Comparison of ENCODE assay signal across 22 mouse cellular contexts in genomic region chr1:89513616-89514283, GRCm38 (mm10). TPM values are rescaled to one million over a fixed set of nuclear protein-coding genes. Genes with fewer than 3 reads are reported as not detected.
A peak's percentile ranks its signal among the peaks of the same experiment; 100 is the strongest.
DNase-seq lines count a peak whose midpoint lies in the region; ATAC-seq and TF ChIP-seq lines count a peak whose summit lies in the region.
"Had no signal": no experiment of that assay in that cellular context is flagged by ENCODE, and none has a peak within 500 bp of the region (broad histone marks: within the 10 kb centered on the region; RNA-seq: fewer than 3 reads in every experiment).

No protein-coding gene starts in this region.

- H3K27me3 ChIP-seq in lung, postnatal 0 days (replicated peaks; ENCODE audit: insufficient read depth, low read length) = no peaks in the 10 kb centered on the region
- no peaks in the 10 kb centered on the region for H3K27me3 ChIP-seq in ES-Bruce4 (ENCODE audit: control insufficient read depth, insufficient read depth, low read length, poor library complexity, severe bottlenecking)
- H3K27me3 ChIP-seq in limb, embryonic 14.5 days (ENCODE audit: control insufficient read depth, insufficient read depth, low read length) = no peaks in the 10 kb centered on the region
- no peaks in the 10 kb centered on the region for H3K27me3 ChIP-seq in thymus, adult 2 months (ENCODE audit: control insufficient read depth, insufficient read depth, low read length)
- peaks cover 6% of the 10 kb centered on the region; the same call in 1 of the 2 replicates for H3K27me3 ChIP-seq in forebrain, embryonic 16.5 days (replicated peaks; ENCODE audit: control insufficient read depth, insufficient read depth, low read length)

- H3K4me3 ChIP-seq in lung, postnatal 0 days (ENCODE audit: low read depth, low read length) = no peak overlapping the region
- H3K4me3 ChIP-seq in ES-Bruce4 (ENCODE audit: low read depth, low read length) = no peak overlapping the region
- no peak overlapping the region for H3K4me3 ChIP-seq in limb, embryonic 14.5 days (replicated peaks; ENCODE audit: low read length)
- H3K4me3 ChIP-seq in thymus, adult 2 months (ENCODE audit: control insufficient read depth, insufficient read depth, low read length) = no peak overlapping the region
- H3K4me3 ChIP-seq in forebrain, embryonic 16.5 days (replicated peaks; ENCODE audit: low read length) = no peak overlapping the region
- H3K4me3 ChIP-seq: forebrain, embryonic 10.5 days; heart, adult 2 months had no signal

- peaks cover 6% of the 10 kb centered on the region for H3K4me1 ChIP-seq in lung, postnatal 0 days (ENCODE audit: insufficient read depth, low read depth, low read length)
- H3K4me1 ChIP-seq in ES-Bruce4 (ENCODE audit: control insufficient read depth, insufficient read depth, low read length) = peaks cover 27% of the 10 kb centered on the region
- peaks cover 25% of the 10 kb centered on the region for H3K4me1 ChIP-seq in limb, embryonic 14.5 days (ENCODE audit: control insufficient read depth, insufficient read depth, low read length)
- no peaks in the 10 kb centered on the region for H3K4me1 ChIP-seq in thymus, adult 2 months (replicated peaks; ENCODE audit: control insufficient read depth, insufficient read depth, low read length)
- H3K4me1 ChIP-seq in forebrain, embryonic 16.5 days (replicated peaks; ENCODE audit: control insufficient read depth, insufficient read depth, low read length) = peaks cover 27% of the 10 kb centered on the region

- no peaks in the 10 kb centered on the region for H3K9me3 ChIP-seq in lung, postnatal 0 days (ENCODE audit: low read length)
- H3K9me3 ChIP-seq in ES-Bruce4 (replicated peaks; ENCODE audit: control insufficient read depth, insufficient read depth, low read length, poor library complexity, severe bottlenecking) = no peaks in the 10 kb centered on the region
- no peaks in the 10 kb centered on the region for H3K9me3 ChIP-seq in limb, embryonic 14.5 days (ENCODE audit: control insufficient read depth, low read length)
- no peaks in the 10 kb centered on the region for H3K9me3 ChIP-seq in forebrain, embryonic 16.5 days (ENCODE audit: control insufficient read depth, low read length)
- H3K9me3 ChIP-seq: forebrain, embryonic 10.5 days had no signal

- H3K36me3 ChIP-seq in lung, postnatal 0 days (ENCODE audit: insufficient read depth, low read length) = no peaks in the 10 kb centered on the region
- no peaks in the 10 kb centered on the region for H3K36me3 ChIP-seq in ES-Bruce4 (ENCODE audit: control insufficient read depth, insufficient read depth, low read length, poor library complexity, severe bottlenecking)
- 0 out of 2 replicates have a peak, but pooled peaks cover 4% of the 10 kb centered on the region for H3K36me3 ChIP-seq in limb, embryonic 14.5 days (ENCODE audit: control insufficient read depth, insufficient read depth, low read length)
- no peaks in the 10 kb centered on the region for H3K36me3 ChIP-seq in thymus, adult 2 months (ENCODE audit: control insufficient read depth, insufficient read depth, low read length)
- H3K36me3 ChIP-seq in forebrain, embryonic 16.5 days (ENCODE audit: control insufficient read depth, insufficient read depth) = no peaks in the 10 kb centered on the region

- peak; percentile 35; the same call in 1 of the 2 replicates for ATAC-seq in lung, postnatal 0 days
- peak; percentile 15; the same call in 1 of the 2 replicates for ATAC-seq in limb, embryonic 14.5 days (ENCODE audit: low FRiP score, low read depth)
- no peak for ATAC-seq in forebrain, embryonic 16.5 days
- ATAC-seq: CD4-positive, CD25-positive, alpha-beta regulatory T cell, adult 4 months; hindbrain, embryonic 16.5 days; intestine, embryonic 16.5 days; midbrain, embryonic 16.5 days had no signal

- peak; percentile 52 to 74 for DNase-seq in adrenal gland, adult (ENCODE audit: inconsistent age in 2 of 2, low spot score in 1 of 2)
- DNase-seq in adrenal gland, adult 18-20 months (ENCODE audit: low spot score in 2 of 2) = no peak
- peak; percentile 25 for DNase-seq in lung, postnatal 0 days (ENCODE audit: low spot score)
- no peak for DNase-seq in lung, postnatal 36 days
- no peak for DNase-seq in limb, embryonic 14.5 days (ENCODE audit: low spot score)
- DNase-seq in thymus, adult 2 months = no peak
- DNase-seq: cerebellum, adult 11-12 months; cerebellum, postnatal 14 days; embryo, embryonic 11 days; gastrocnemius, postnatal 10 days; heart, adult 2 months; liver; lung, adult 18-20 months; retina, postnatal 1 day; thymus, postnatal 25 days had no signal

- TF ChIP-seq CTCF in lung, postnatal 0 days (IDR thresholded peaks at IDR 0.05) = no peak
- TF ChIP-seq CTCF in ES-Bruce4 (IDR thresholded peaks at IDR 0.05; ENCODE audit: low read depth, low read length) = no peak
- TF ChIP-seq CTCF in thymus, adult 2 months (IDR thresholded peaks at IDR 0.05; ENCODE audit: borderline replicate concordance, control insufficient read depth, extremely low read depth, insufficient read depth, low read length, poor library complexity) = no peak

- no peak for TF ChIP-seq POLR2A in ES-Bruce4 (IDR thresholded peaks at IDR 0.05; ENCODE audit: insufficient read depth, low read length)
- no peak for TF ChIP-seq POLR2A in limb, embryonic 14.5 days (IDR thresholded peaks at IDR 0.05; ENCODE audit: borderline replicate concordance, extremely low read depth, insufficient read depth, insufficient read length)
- no peak for TF ChIP-seq POLR2A in thymus, adult 2 months (IDR thresholded peaks at IDR 0.05; ENCODE audit: control insufficient read depth, extremely low read depth, insufficient read depth, low read length, poor library complexity)

- no peak overlapping the region for H3K4me2 ChIP-seq in lung, postnatal 0 days (replicated peaks; ENCODE audit: low read depth, low read length)
- H3K4me2 ChIP-seq in limb, embryonic 14.5 days (replicated peaks; ENCODE audit: low read depth, low read length, severe bottlenecking) = no peak overlapping the region
- no peak overlapping the region for H3K4me2 ChIP-seq in forebrain, embryonic 16.5 days (ENCODE audit: low read length)

- 70% methylated on average over 8 of the region's 8 CpGs for WGBS in lung, postnatal 0 days
- WGBS in limb, embryonic 14.5 days = 65% methylated on average over 8 of the region's 8 CpGs
- WGBS in thymus, adult 2 months = 96% methylated on average over 8 of the region's 8 CpGs
- WGBS in forebrain, embryonic 16.5 days = 81% methylated on average over 8 of the region's 8 CpGs

- H3K9ac ChIP-seq in lung, postnatal 0 days (replicated peaks; ENCODE audit: low read depth) = no peak overlapping the region
- H3K9ac ChIP-seq in ES-Bruce4 (ENCODE audit: low read depth, poor library complexity, severe bottlenecking) = no peak overlapping the region
- no peak overlapping the region for H3K9ac ChIP-seq in limb, embryonic 14.5 days (ENCODE audit: low read depth, low read length, severe bottlenecking)
- H3K9ac ChIP-seq in forebrain, embryonic 16.5 days (replicated peaks; ENCODE audit: low read depth, low read length) = no peak overlapping the region

- TF ChIP-seq EP300 in lung, postnatal 0 days (IDR thresholded peaks at IDR 0.05) = no peak
- TF ChIP-seq EP300 in ES-Bruce4 (IDR thresholded peaks at IDR 0.05; ENCODE audit: insufficient read depth, low read depth, low read length) = peak; percentile 72; the same call in 1 of the 2 replicates

- no peak overlapping the region for H3K27ac ChIP-seq in lung, postnatal 0 days (ENCODE audit: low read length)
- H3K27ac ChIP-seq in ES-Bruce4 (ENCODE audit: insufficient read depth, low read length) = peak overlapping the region; percentile 14
- no peak overlapping the region for H3K27ac ChIP-seq in limb, embryonic 14.5 days (replicated peaks; ENCODE audit: low read depth, low read length)
- H3K27ac ChIP-seq in thymus, adult 2 months (ENCODE audit: control insufficient read depth, insufficient read depth, low read length) = no peak overlapping the region
- H3K27ac ChIP-seq in forebrain, embryonic 16.5 days (ENCODE audit: low read length) = no peak overlapping the region
- H3K27ac ChIP-seq: forebrain, embryonic 10.5 days; heart, adult 2 months had no signal

RNA-seq across cellular contexts. Expression of gene Agap1, which starts 59.1 kb away (rescaled TPM):
- total RNA-seq in adrenal gland, adult 18-20 months (2021) = 10 to 100 TPM; 44.7 to 59.1 TPM
- 8.7 and 10.7 TPM in 2 replicates for polyA plus RNA-seq in lung, postnatal 0 days (2015; fragmentation: Nextera tagmentation; extraction: Ambion mirVana)
- 26.5 and 31.0 TPM in 2 replicates for polyA plus RNA-seq in ES-Bruce4 (2011; ENCODE audit: insufficient read depth, insufficient read length, low read depth, missing spikeins)
- polyA plus RNA-seq in limb, embryonic 14.5 days (2012; rRNA removed) = 16.2 and 16.5 TPM in 2 replicates
- polyA plus RNA-seq in limb, embryonic 14.5 days (2014; fragmentation: Nextera tagmentation; extraction: Ambion mirVana) = 19.5 and 21.4 TPM in 2 replicates
- polyA plus RNA-seq in thymus, adult 2 months (2012; rRNA removed) = 3.9 and 4.3 TPM in 2 replicates
- 36.3 and 37.2 TPM in 2 replicates for polyA plus RNA-seq in forebrain, embryonic 16.5 days (2015; fragmentation: Nextera tagmentation; extraction: Ambion mirVana)

Comparison
In these comparisons a context has a peak if more than half of its experiments do, and no peak if none do; other contexts are left out.
1. DNase-seq: peak in adrenal gland, adult (2 of 2) and lung, postnatal 0 days (single experiment); none in adrenal gland, adult 18-20 months (0 of 2), lung, postnatal 36 days (single experiment), limb, embryonic 14.5 days (single experiment) and thymus, adult 2 months (single experiment).